Mouse (Mus musculus) embryonic facial prominence, embryonic 11.5 days (tissue): ENCODE results near the gene Col6a1. TPM values are rescaled to one million over a fixed set of nuclear protein-coding genes. Genes with fewer than 3 reads are reported as not detected.

Experiments used
- ATAC-seq: fragments of 200-750 bp; cut with Nextera tagmentation; replicated peaks from 2 replicates; pipeline ENCODE4 v1.8.0; 2017; ENCODE audit warnings: low read depth; ENCODE audit not compliant: insufficient number of reproducible peaks, low FRiP score, low TSS enrichment
- DNase-seq: peaks from one replicate; pipeline ENCODE4 v3.0.0-alpha.2; 2015; ENCODE audit warnings: low spot score
- H3K27ac ChIP-seq: fragments of 300-500 bp; sonication (generic); replicated peaks from 2 replicates; pipeline ENCODE4 v1.5.1; 2014; ENCODE audit warnings: mild to moderate bottlenecking, low read depth, low read length, control low read depth
- H3K27me3 ChIP-seq: fragments of 300-500 bp; sonication (generic); 2 replicates; pipeline ENCODE4 v1.6.1; 2014; ENCODE audit warnings: mild to moderate bottlenecking, low read length, moderate library complexity, mixed read lengths; ENCODE audit not compliant: control insufficient read depth, insufficient read depth
- H3K36me3 ChIP-seq: fragments of 300-500 bp; sonication (generic); replicated peaks from 2 replicates; pipeline ENCODE4 v1.6.1; 2014; ENCODE audit warnings: low read depth, mild to moderate bottlenecking, low read length, moderate library complexity, mixed read lengths; ENCODE audit not compliant: control insufficient read depth, insufficient read depth
- H3K4me1 ChIP-seq: fragments of 300-500 bp; sonication (generic); 2 replicates; pipeline ENCODE4 v1.6.1; 2014; ENCODE audit warnings: low read length, mixed read lengths; ENCODE audit not compliant: control insufficient read depth, insufficient read depth
- H3K4me2 ChIP-seq: fragments of 300-500 bp; sonication (generic); 2 replicates; pipeline ENCODE4 v1.6.1; 2014; ENCODE audit warnings: low read depth, mild to moderate bottlenecking, control low read depth, low read length, moderate library complexity
- H3K4me3 ChIP-seq: fragments of 300-500 bp; sonication (generic); 2 replicates; pipeline ENCODE4 v1.5.1; 2014; ENCODE audit warnings: low read depth, low read length, control low read depth
- H3K9ac ChIP-seq: fragments of 300-500 bp; sonication (generic); replicated peaks from 2 replicates; pipeline ENCODE4 v1.6.1; 2014; ENCODE audit warnings: mild to moderate bottlenecking, control low read depth, low read length
- H3K9me3 ChIP-seq: fragments of 300-500 bp; sonication (generic); replicated peaks from 2 replicates; pipeline ENCODE4 v1.6.1; 2016; ENCODE audit warnings: mild to moderate bottlenecking, low read length, inconsistent platforms, mixed read lengths; ENCODE audit not compliant: control insufficient read depth
- WGBS: fragments of 180-500 bp; shearing (Covaris S2); extraction: QIAGEN DNeasy Blood & Tissue Kit; methylation state at CpG from one replicate; pipeline ENCODE4 v1.1.7; 2014; 5-methylcytosine and 5-hydroxymethylcytosine counted together
- polyA plus RNA-seq: library from polyadenylated mRNA; unstranded; fragments of >200 nt; fragmentation: Nextera tagmentation; extraction: Ambion mirVana; gene quantifications from 2 replicates; pipeline ENCODE4 v1.2.1, GENCODE M21; 2014

Col6a1 gene
- polyA plus RNA-seq, 1 experiment from 2014 or later, result 19.8 TPM

DNA sequence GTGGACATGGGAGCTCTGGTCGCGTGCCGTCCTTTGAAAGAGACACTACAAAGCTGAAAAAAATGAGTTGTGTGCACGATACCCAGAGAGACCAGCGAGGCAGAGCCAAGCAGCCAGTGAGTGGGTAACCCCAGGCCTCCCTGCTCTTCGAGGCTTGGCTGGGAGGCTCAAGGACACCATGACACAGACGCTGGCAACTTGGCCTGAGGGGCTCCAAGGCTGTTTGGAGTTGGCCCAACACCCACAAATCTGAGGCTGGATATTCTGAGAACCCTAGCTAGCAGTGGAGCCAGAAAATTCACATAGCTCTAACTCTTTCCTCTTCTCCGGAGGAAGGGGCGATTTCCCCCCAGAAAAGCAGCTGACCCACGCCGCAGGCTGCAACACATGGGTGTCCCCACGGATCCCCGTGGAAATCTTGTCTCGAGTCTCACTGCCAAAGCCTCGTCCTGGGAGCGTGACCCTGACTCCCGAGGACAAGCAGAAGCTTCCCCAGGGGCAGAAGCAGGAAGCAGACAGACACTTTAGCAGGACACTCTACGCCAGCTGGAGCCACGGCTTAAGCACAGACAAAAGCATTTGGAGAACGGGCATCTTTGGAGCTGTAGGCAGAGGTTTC is 5.8 kb upstream of the Col6a1 start:
- H3K27ac ChIP-seq, result peak overlapping the region; percentile 74
- H3K9me3 ChIP-seq, result no peaks in the 10 kb centered on the region
- H3K4me3 ChIP-seq, result no peak overlapping the region
- H3K4me2 ChIP-seq, result no peak overlapping the region
- H3K27me3 ChIP-seq, result no peaks in the 10 kb centered on the region
- DNase-seq (no peak), ATAC-seq (no peak)
- H3K36me3 ChIP-seq, result no peaks in the 10 kb centered on the region
- WGBS, result 59% methylated on average over 20 of the region's 20 CpGs
- peak overlapping the region; percentile 14 for H3K9ac ChIP-seq
- H3K4me1 ChIP-seq, result peaks cover 13% of the 10 kb centered on the region

DNA sequence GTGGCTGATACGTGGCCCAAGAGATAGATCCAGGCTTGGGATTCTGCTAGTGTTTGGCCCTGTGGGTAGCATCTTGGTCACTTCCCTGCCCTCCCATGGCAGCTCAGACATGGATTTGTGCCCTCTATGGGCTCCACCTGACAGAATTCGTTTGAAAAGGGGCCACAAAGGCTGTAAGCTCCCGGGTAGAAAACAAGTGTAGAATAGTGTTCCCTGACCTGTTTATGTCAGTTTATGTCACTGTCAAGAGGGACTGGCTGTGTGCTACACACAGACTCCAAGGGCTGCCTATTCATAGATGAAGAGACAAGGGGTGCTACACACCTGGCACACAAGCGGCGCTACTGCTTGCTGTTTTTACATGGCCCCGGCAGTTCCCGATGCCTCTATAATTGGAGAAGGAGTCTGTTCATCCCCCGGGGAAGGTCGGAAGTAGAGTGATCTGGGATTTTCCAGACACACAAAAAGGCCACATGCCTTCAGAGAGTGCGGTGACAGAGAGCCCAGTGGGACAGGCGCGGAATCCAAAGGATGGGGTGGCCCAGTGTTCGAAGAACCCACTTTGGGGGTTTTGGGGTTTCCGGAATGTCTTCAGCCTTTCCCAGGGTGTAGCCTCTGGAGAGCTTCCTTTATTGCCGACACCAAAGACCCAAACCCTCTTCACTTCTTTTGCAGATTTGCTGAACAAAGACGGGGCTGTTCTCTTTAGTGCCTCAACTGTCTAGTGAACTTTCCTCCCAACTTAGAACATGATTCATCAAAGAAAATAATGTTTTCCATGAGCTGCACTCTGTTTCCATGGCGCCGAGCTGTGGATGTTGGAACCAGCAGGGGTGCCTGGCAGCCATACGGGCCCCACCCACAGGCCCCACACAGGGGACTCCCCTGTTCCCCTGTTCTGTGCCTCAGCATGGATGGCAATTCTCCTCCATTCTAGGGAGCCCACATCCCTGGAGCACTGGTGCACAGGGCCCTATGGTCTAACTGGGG is 4.0 kb upstream of the Col6a1 start:
- Histone ChIP-seq H3K4me3 (no peak overlapping the region), H3K9ac (no peak overlapping the region), H3K9me3 (no peaks in the 10 kb centered on the region), H3K36me3 (no peaks in the 10 kb centered on the region), H3K4me1 (peaks cover 13% of the 10 kb centered on the region), H3K27ac (no peak overlapping the region), H3K27me3 (no peaks in the 10 kb centered on the region), H3K4me2 (no peak overlapping the region)
- ATAC-seq (no peak), DNase-seq (peak; percentile 1)
- 83% methylated on average over 19 of the region's 19 CpGs for WGBS

DNA sequence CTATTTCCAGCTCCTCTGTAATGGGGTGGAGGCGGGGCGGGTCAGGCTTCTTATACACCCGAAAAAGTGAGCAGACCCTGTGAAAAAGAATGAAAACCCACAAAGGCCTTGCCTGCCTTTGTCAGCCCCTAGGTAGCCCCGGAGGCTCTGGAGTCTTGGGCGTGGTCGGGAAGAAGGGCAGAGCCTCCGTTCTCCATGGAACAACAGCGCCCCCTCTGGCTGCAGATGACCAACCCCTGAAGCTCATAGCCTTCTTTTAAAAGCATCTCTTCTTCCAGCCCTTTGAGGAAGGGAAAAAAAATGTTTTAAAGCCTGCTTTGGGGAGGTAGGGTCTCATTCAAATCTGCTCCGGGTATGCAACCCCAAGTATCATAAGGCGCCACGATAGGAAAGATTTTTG is 2.4 kb upstream of the Col6a1 start:
- H3K9me3 ChIP-seq, result no peaks in the 10 kb centered on the region
- H3K27me3 ChIP-seq, result no peaks in the 10 kb centered on the region
- WGBS, result 22% methylated on average over 11 of the region's 11 CpGs
- H3K27ac ChIP-seq, result no peak overlapping the region
- DNase-seq (peak; percentile 89), ATAC-seq (no peak)
- no peaks in the 10 kb centered on the region for H3K36me3 ChIP-seq
- H3K4me1 ChIP-seq, result peaks cover 9% of the 10 kb centered on the region
- H3K9ac ChIP-seq, result peak overlapping the region; percentile 28; the same call in 1 of the 2 replicates
- no peak overlapping the region for H3K4me2 ChIP-seq
- no peak overlapping the region for H3K4me3 ChIP-seq

DNA sequence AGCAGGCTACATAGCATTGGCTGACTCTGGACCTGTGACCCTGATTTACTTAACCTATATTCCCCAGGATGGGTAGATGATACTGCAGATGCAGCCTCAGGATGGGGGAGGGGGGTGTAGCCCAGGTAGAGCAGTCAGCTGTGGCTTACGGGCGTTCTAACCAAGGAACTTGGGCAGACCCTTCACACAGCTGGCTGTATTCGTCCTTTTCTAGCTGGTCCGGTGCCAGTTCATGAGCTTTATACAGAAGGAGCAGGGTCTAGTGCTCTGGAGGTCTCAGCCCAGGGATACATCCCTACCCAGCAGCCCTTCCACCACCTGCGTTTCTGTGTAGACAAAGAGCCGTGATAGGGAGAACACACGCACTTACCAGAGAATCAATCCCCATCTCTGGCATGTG is 1.3 kb upstream of the Col6a1 start:
- peaks cover 5% of the 10 kb centered on the region for H3K4me1 ChIP-seq
- H3K36me3 ChIP-seq, result no peaks in the 10 kb centered on the region
- DNase-seq, result no peak
- 83% methylated on average over 7 of the region's 7 CpGs for WGBS
- H3K27ac ChIP-seq, result no peak overlapping the region
- no peak overlapping the region for H3K4me2 ChIP-seq
- no peak overlapping the region for H3K9ac ChIP-seq
- no peaks in the 10 kb centered on the region for H3K27me3 ChIP-seq
- H3K4me3 ChIP-seq, result no peak overlapping the region
- H3K9me3 ChIP-seq, result no peaks in the 10 kb centered on the region
- no peak for ATAC-seq

DNA sequence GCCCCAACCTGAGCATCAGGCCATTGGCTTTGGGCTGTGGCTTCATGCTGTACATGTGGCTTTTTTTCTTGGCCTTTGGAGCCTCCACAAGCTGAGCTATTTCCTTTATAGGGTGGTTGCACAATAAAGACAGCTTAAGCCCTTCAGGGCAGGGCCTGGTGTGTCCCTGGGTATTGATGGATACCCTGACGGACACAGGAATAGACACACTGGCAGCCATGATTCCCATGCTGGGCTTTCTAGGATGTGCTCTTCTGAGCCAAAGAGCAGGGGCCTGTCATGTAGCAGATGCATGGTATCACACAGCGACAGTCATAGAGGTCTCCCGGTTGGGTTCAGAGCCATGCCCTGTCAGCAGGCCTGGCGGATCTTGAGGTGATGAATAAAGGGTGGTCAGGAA is 898 bp upstream of the Col6a1 start:
- Histone ChIP-seq H3K36me3 (no peaks in the 10 kb centered on the region; the same call in 1 of the 2 replicates), H3K9me3 (no peaks in the 10 kb centered on the region), H3K27me3 (no peaks in the 10 kb centered on the region), H3K4me3 (no peak overlapping the region), H3K9ac (no peak overlapping the region), H3K27ac (no peak overlapping the region), H3K4me2 (no peak overlapping the region), H3K4me1 (peaks cover under 1% of the 10 kb centered on the region; the same call in 1 of the 2 replicates)
- 94% methylated on average over 4 of the region's 4 CpGs for WGBS
- ATAC-seq (no peak), DNase-seq (no peak)

DNA sequence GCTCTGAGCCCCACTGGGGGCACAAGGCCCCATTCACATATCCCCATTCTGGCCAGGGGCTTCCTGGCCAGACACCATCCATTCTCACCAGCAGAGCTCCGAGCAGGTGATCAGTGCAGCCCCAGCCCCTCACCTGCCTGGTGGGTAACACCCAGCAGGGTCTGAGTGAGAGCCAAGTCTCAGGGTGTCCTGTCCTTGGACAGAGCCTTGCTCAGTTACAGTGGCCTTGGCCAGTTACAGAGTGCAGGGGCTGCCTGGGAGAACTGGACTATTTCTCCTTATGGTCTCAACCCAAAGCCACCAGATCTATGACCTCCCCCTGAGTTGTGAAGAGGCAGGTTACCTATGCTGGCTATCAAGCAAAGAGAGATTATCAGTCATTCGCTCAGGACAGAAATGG is 871 bp downstream of the Col6a1 start:
- no peaks in the 10 kb centered on the region for H3K9me3 ChIP-seq
- peak overlapping the region; percentile 29; the same call in 1 of the 2 replicates for H3K4me2 ChIP-seq
- H3K27me3 ChIP-seq, result no peaks in the 10 kb centered on the region
- no peak overlapping the region for H3K27ac ChIP-seq
- no peaks in the 10 kb centered on the region for H3K4me1 ChIP-seq
- H3K36me3 ChIP-seq, result no peaks in the 10 kb centered on the region; the same call in 1 of the 2 replicates
- 88% methylated on average over 2 of the region's 2 CpGs for WGBS
- ATAC-seq, result no peak
- no peak for DNase-seq
- H3K4me3 ChIP-seq, result no peak overlapping the region
- no peak overlapping the region for H3K9ac ChIP-seq

DNA sequence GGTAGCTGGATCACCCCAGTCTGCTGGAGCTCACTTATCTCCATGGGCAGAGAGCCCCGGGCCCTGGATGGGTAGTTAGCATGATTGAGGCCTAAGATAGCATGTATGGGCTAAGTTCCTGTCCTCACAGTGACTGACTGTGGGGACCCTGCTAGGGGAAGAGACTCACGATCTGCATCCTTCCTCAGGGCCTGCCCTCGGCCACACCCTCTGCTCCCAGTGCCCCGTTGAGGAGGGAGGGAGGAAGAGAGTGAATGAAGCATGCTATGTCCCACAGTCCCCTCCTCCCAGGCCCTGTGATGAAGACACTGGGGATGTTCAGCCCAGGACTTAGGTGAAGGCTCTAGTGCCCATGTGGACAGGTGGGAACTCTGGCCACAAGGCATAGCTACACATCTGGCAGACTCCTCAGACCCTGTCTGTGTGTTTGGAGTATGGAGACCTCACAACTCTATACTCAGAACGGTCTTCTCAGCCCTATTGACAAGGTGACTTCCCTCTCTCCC is 1.7 kb downstream of the Col6a1 start:
- H3K27me3 ChIP-seq, result no peaks in the 10 kb centered on the region
- H3K36me3 ChIP-seq, result no peaks in the 10 kb centered on the region; the same call in 1 of the 2 replicates
- no peaks in the 10 kb centered on the region for H3K4me1 ChIP-seq
- no peak overlapping the region; the same call in 1 of the 2 replicates for H3K9ac ChIP-seq
- 51% methylated on average over 5 of the region's 5 CpGs for WGBS
- no peak overlapping the region for H3K4me3 ChIP-seq
- H3K4me2 ChIP-seq, result no peak overlapping the region
- ATAC-seq (no peak), DNase-seq (no peak)
- no peaks in the 10 kb centered on the region for H3K9me3 ChIP-seq
- H3K27ac ChIP-seq, result no peak overlapping the region
